Mouse (Mus musculus): Measurements from ENCODE around the gene Abcc5.
A peak's percentile ranks its signal among the peaks of the same experiment; 100 is the strongest.

Abcc5 gene

GRCm38 (mm10) chr16:20424226-20424663 is 1.9 kb downstream of the Abcc5 start:
- DNase-seq (ENCODE audit: low read depth, low spot score): no peak

- no peak for DNase-seq (ENCODE audit: low read depth, low spot score)
Measured at GRCm38 (mm10) chr16:20422938-20423730, 3.1 kb downstream of the Abcc5 start.

GRCm38 (mm10) chr16:20418054-20418453 is 8.1 kb downstream of the Abcc5 start:
- DNase-seq (ENCODE audit: low read depth, low spot score): no peak

GRCm38 (mm10) chr16:20416262-20416661 is 9.9 kb downstream of the Abcc5 start:
- DNase-seq (ENCODE audit: low read depth, low spot score): no peak

GRCm38 (mm10) chr16:20415804-20416203 is 10.4 kb downstream of the Abcc5 start:
- DNase-seq (ENCODE audit: low read depth, low spot score): no peak

GRCm38 (mm10) chr16:20415211-20415610 is 11.0 kb downstream of the Abcc5 start:
- DNase-seq (ENCODE audit: low read depth, low spot score): peak; percentile 80

GRCm38 (mm10) chr16:20413870-20414331 is 12.3 kb downstream of the Abcc5 start:
- peak; percentile 77 for DNase-seq (ENCODE audit: low read depth, low spot score)

- DNase-seq (ENCODE audit: low read depth, low spot score): no peak
Measured at GRCm38 (mm10) chr16:20411958-20412570, 14.1 kb downstream of the Abcc5 start.

GRCm38 (mm10) chr16:20405335-20405734 is 20.9 kb downstream of the Abcc5 start:
- DNase-seq (ENCODE audit: low read depth, low spot score): no peak

GRCm38 (mm10) chr16:20403327-20403726 is 22.9 kb downstream of the Abcc5 start:
- no peak for DNase-seq (ENCODE audit: low read depth, low spot score)

- no peak for DNase-seq (ENCODE audit: low read depth, low spot score)
Measured at GRCm38 (mm10) chr16:20401592-20401991, 24.6 kb downstream of the Abcc5 start.

- DNase-seq (ENCODE audit: low read depth, low spot score): no peak
Measured at GRCm38 (mm10) chr16:20400707-20401591, 25.2 kb downstream of the Abcc5 start.

- DNase-seq (ENCODE audit: low read depth, low spot score): no peak
Measured at GRCm38 (mm10) chr16:20396851-20397250, 29.3 kb downstream of the Abcc5 start.

GRCm38 (mm10) chr16:20395216-20395907 is 30.8 kb downstream of the Abcc5 start:
- no peak for DNase-seq (ENCODE audit: low read depth, low spot score)

GRCm38 (mm10) chr16:20391753-20392152 is 34.4 kb downstream of the Abcc5 start:
- no peak for DNase-seq (ENCODE audit: low read depth, low spot score)

GRCm38 (mm10) chr16:20390233-20390632 is 36.0 kb downstream of the Abcc5 start:
- peak; percentile 19 for DNase-seq (ENCODE audit: low read depth, low spot score)

- no peak for DNase-seq (ENCODE audit: low read depth, low spot score)
Measured at GRCm38 (mm10) chr16:20381031-20381430, 45.2 kb downstream of the Abcc5 start.

GRCm38 (mm10) chr16:20375341-20375740 is 50.9 kb downstream of the Abcc5 start:
- DNase-seq (ENCODE audit: low read depth, low spot score): no peak

GRCm38 (mm10) chr16:20371731-20372130 is 54.5 kb downstream of the Abcc5 start:
- DNase-seq (ENCODE audit: low read depth, low spot score): peak; percentile 72

- DNase-seq (ENCODE audit: low read depth, low spot score): no peak
Measured at GRCm38 (mm10) chr16:20368221-20368620, 58.0 kb downstream of the Abcc5 start.

- DNase-seq (ENCODE audit: low read depth, low spot score): no peak
Measured at GRCm38 (mm10) chr16:20362121-20362520, 64.1 kb downstream of the Abcc5 start.
